Mouse (Mus musculus): Measurements from ENCODE around the gene Cables2. TPM values are rescaled to one million over a fixed set of nuclear protein-coding genes. Genes with fewer than 3 reads are reported as not detected.

The Cables2 gene
- 1 to 10 TPM; 9.3 to 9.8 TPM for total RNA-seq (2021)
- long read RNA-seq, experiment 1, transcript Cables2-201 (10 exons, 2,975 nt), result major isoform, 23 of 34 reads
- long read RNA-seq, experiment 1, partial matches to known transcripts, result 0 of 34 reads
- long read RNA-seq, experiment 1, other reads (novel, unspliced or antisense), result 11 of 34 reads
- long read RNA-seq, experiment 2, transcript Cables2-201 (10 exons, 2,975 nt), result major isoform, 16 of 29 reads
- long read RNA-seq, experiment 2, partial matches to known transcripts, result 0 of 29 reads
- long read RNA-seq, experiment 2, other reads (novel, unspliced or antisense), result 13 of 29 reads

DNA sequence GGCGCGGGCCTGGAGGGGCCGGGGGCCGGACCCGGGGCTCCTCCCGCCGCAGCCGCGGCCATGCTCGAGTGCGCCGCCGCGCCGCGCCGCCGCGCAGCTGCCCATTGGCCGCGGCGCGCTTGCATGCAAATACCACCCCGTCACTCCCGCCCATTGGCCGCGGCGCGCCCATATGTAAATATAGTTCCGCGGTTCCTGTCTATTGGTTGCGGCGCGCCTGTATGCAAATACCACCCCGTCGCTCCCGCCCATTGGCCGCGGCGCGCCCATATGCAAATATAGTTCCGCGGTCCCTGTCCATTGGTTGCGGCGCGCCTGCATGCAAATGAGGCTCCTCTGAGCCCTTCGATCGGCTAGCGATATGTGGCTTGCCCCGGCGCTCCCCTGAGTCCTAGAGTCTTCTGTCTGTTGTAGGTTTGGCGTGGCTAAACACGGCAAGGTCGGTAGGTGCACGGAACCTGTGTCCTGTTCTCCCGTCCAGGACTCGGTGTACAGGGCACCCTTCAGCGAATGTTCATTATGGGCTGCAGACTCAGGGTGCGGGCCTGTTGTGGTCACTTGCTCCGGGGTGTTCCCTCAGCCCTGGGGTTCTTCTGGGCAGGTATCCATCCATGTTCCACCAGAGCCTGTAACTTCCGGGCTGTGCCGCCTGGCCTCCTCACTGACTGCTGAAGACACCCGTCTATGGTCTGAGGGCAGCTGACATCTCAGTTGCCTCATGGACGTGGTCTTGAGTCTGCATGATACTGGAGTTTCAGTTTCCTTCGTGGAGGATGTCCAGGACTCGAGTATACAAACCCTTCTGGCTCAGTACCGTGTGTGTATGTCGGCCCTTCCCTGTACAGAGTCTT lies at the start of gene Cables2:
TSS of gene Cables2 (minus strand) at position 103 of the 851 bp plus-strand sequence.
- intact Hi-C loops (cut with DNase I), result loop anchor here (10.0 kb wide), 2 partner anchors 161 to 311 kb away; partner anchors contain the start of genes Mrgbp and Ogfr
- DNase-seq, result peak; percentile 96
- peak within 1 kb of the TSS; percentile 87 for H3K27ac ChIP-seq
- TF ChIP-seq CTCF (IDR thresholded peaks at IDR 0.05), result no peak
- peak within 1 kb of the TSS; percentile 93 for H3K4me3 ChIP-seq

DNA sequence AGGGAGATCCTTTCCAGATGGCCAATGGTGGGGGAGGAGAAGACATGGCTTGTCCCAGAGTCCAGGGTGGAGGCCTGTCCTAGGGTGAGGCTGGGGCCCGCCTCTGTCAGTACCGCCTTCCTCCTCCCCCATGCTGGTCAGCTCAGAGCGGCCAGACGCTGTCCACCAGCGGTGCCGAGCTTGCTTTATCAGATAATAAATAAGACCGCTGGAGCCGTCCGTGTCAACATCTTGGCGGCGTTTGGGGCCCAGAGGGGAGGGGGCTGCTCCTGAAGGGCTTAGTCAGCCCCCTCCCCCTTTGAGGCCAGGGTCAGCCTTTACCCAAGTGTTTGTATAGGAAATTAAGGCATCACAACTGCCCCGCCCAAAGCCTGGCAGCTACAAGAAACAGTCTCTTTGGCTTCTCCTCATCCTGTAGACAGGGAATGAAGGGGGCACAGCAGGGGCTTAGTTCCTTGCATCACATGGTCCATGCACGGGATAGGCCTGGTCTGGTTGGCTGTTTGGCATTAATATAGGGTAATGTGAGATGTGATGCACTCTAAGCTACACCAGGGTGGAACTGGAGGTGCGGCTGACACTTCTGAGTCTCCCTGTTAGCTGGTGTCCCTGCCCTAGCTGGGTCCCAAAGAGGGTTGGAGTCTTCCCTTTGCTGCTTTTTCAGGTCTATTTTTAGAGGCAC lies 49.5 kb upstream of the Cables2 start:
- H3K27ac ChIP-seq, result no peak overlapping the region
- DNase-seq, result no peak
- intact Hi-C loops (cut with DNase I), result no loop called here
- H3K4me3 ChIP-seq, result no peak overlapping the region
- TF ChIP-seq CTCF (IDR thresholded peaks at IDR 0.05), result no peak

DNA sequence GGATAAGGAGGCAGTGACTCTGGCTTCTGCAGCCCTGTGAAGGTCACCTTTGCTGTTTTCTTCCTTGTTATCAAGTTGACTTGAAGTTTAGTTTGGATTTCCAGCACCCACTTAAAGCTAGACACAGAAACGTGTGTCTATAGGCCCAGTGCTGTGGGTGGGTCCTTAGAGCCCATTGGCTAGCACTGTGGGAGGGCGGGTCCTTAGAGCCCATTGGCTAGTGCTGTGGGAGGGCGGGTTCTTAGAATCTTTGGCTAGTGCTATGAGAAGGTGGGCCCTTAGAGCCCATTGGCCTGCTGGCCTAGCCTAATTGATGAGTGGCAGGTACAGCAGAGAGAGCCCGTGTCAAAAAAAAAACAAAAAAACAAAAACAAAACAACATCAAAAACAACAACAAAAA lies 46.9 kb upstream of the Cables2 start:
- no peak for TF ChIP-seq CTCF (IDR thresholded peaks at IDR 0.05)
- no peak for DNase-seq
- Histone ChIP-seq H3K27ac (no peak overlapping the region), H3K4me3 (no peak overlapping the region)
- intact Hi-C loops (cut with DNase I), result no loop called here

DNA sequence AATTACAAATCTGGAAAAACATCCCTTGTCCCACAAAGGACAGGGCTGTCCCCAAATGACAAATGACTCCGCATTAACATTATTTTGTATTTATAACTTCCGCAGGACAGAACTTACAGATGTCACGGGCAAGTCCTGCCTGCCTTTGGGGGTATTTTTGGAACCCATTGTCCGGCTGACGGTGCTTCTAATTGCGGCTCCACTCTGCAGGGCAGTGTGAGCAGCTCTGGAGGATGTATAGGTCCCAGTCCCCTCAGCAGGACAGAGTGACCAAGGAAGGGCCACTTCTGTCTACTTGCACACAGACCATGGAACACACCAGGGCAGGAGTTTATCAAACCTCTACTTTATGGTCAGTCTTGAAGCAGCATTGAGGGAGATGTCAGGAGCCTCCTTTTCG lies 44.3 kb upstream of the Cables2 start:
- intact Hi-C loops (cut with DNase I), result no loop called here
- DNase-seq, result no peak
- Histone ChIP-seq H3K4me3 (no peak overlapping the region), H3K27ac (no peak overlapping the region)
- no peak for TF ChIP-seq CTCF (IDR thresholded peaks at IDR 0.05)

DNA sequence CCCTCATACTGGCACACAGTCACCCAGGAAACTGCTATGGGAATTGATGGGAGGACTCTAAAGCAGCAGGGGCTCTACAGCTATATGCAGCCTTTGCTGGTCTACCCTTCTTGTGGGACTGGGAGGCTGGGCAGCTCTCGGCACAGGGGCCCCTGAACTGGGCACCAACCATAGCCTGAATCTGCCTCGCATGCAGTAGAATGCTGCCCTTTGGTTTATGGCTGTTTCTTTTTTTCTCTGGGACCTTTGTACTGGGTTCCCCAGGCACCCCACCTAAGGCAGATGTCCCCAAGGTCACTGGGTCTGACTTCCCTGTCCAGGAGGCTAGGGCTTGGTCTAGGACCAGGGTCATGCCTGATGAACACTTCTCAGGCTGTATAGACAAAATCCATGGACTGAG lies 41.0 kb upstream of the Cables2 start:
- intact Hi-C loops (cut with DNase I), result no loop called here
- no peak for TF ChIP-seq CTCF (IDR thresholded peaks at IDR 0.05)
- no peak overlapping the region for H3K4me3 ChIP-seq
- no peak overlapping the region for H3K27ac ChIP-seq
- DNase-seq, result no peak

- no peak for TF ChIP-seq CTCF (IDR thresholded peaks at IDR 0.05)
- Histone ChIP-seq H3K27ac (no peak overlapping the region), H3K4me3 (no peak overlapping the region)
- DNase-seq, result no peak
- intact Hi-C loops (cut with DNase I), result no loop called here
Observed at GRCm38 (mm10) chr2:180311147-180311546, 37.9 kb upstream of the Cables2 start.

- intact Hi-C loops (cut with DNase I), result no loop called here
- no peak for DNase-seq
- TF ChIP-seq CTCF (IDR thresholded peaks at IDR 0.05), result no peak
- no peak overlapping the region for H3K4me3 ChIP-seq
- no peak overlapping the region for H3K27ac ChIP-seq
Observed at GRCm38 (mm10) chr2:180307680-180308079, 34.4 kb upstream of the Cables2 start.

GRCm38 (mm10) chr2:180306423-180307168 lies 33.3 kb upstream of the Cables2 start:
- intact Hi-C loops (cut with DNase I), result no loop called here
- no peak for TF ChIP-seq CTCF (IDR thresholded peaks at IDR 0.05)

DNA sequence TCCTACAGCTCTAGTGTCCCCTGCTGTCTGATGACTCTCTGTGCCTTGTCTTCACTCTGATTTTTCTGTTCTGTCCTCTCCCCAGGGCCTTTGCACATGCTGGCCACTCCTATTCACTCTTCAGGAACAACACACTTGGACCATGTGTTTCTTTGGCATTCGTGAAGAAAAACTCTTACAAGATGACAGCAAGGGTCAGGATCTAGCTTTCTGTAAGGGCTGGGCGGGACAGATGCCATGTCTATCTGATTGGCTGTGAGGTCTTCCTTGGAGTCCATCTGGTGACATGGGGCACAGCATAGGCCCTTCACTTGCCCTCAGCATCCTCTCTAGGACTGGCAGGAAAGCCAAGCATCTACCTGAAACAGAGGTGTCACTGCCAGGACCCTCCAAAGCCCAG lies 32.7 kb upstream of the Cables2 start:
- Histone ChIP-seq H3K4me3 (no peak overlapping the region), H3K27ac (peak overlapping the region; percentile 57; the same call in 1 of the 2 replicates)
- no peak for DNase-seq
- intact Hi-C loops (cut with DNase I), result no loop called here
- TF ChIP-seq CTCF (IDR thresholded peaks at IDR 0.05), result no peak

More at GRCm38 (mm10) chr2:180306423-180307168, 33.3 kb upstream of the Cables2 start:
- no peak overlapping the region for H3K4me3 ChIP-seq
- DNase-seq, result peak; percentile 85
- peak overlapping the region; percentile 57 for H3K27ac ChIP-seq

DNA sequence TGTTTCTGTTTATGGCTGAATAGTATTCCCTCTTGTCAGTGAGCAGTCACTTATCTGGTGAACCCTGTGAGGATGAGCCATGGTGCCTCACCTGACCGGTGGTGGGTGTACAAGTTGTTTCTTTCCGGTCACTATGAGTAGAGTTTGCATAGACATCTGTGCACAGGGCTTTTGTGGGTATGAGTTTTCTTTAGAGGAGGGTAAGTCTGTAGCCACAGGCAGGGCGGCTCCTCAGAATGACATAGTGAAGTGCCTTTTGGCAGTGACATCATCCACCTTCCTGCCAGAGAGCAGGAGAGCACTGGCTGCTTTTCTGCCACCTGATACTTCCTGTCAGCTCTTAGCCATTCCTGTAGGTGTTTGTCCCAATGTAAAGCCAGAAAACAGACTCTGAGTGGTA lies 32.2 kb upstream of the Cables2 start:
- Histone ChIP-seq H3K4me3 (no peak overlapping the region), H3K27ac (peak overlapping the region; percentile 57)
- no peak for TF ChIP-seq CTCF (IDR thresholded peaks at IDR 0.05)
- intact Hi-C loops (cut with DNase I), result no loop called here
- DNase-seq, result peak; percentile 34

GRCm38 (mm10) chr2:180304554-180304953 lies 31.3 kb upstream of the Cables2 start:
- Histone ChIP-seq H3K4me3 (no peak overlapping the region), H3K27ac (no peak overlapping the region)
- TF ChIP-seq CTCF (IDR thresholded peaks at IDR 0.05), result peak; percentile 16; the same call in 1 of the 2 replicates
- DNase-seq, result no peak
- intact Hi-C loops (cut with DNase I), result no loop called here

- intact Hi-C loops (cut with DNase I), result no loop called here
- DNase-seq, result peak; percentile 38
- TF ChIP-seq CTCF (IDR thresholded peaks at IDR 0.05), result no peak
- no peak overlapping the region for H3K27ac ChIP-seq
- H3K4me3 ChIP-seq, result no peak overlapping the region
Observed at GRCm38 (mm10) chr2:180303468-180303867, 30.2 kb upstream of the Cables2 start.
